11 mouse cellular contexts compared by ENCODE assay signal in genomic region chr5:139495019-139495669, GRCm38 (mm10). TPM values are rescaled to one million over a fixed set of nuclear protein-coding genes. Genes with fewer than 3 reads are reported as not detected.
DNase-seq lines count a peak whose midpoint lies in the region; TF ChIP-seq lines count a peak whose summit lies in the region.
"Had no signal": no experiment of that assay in that cellular context is flagged by ENCODE, and none has a peak within 500 bp of the region (broad histone marks: within the 10 kb centered on the region; RNA-seq: fewer than 3 reads in every experiment).

No protein-coding gene starts in this region.

- no peak overlapping the region for H3K4me3 ChIP-seq in kidney, adult 2 months (ENCODE audit: insufficient read depth, low read depth, low read length)
- no peak overlapping the region for H3K4me3 ChIP-seq in MEL (ENCODE audit: control insufficient read depth in 1 of 2, insufficient read depth in 1 of 2, low read depth in 2 of 2, low read length in 2 of 2)
- H3K4me3 ChIP-seq: embryonic facial prominence, embryonic 13.5 days had no signal

- no peaks in the 10 kb centered on the region for H3K36me3 ChIP-seq in kidney, adult 2 months (ENCODE audit: control insufficient read depth, insufficient read depth, low read length)
- H3K36me3 ChIP-seq in MEL (ENCODE audit: control insufficient read depth in 1 of 2, insufficient read depth in 2 of 2, low read length in 2 of 2) = no peaks in the 10 kb centered on the region
- H3K36me3 ChIP-seq: embryonic facial prominence, embryonic 13.5 days had no signal

- TF ChIP-seq EP300 in MEL (IDR thresholded peaks at IDR 0.05; ENCODE audit: low read depth in 1 of 2, low read length in 2 of 2) = no peak

- H3K27me3 ChIP-seq in kidney, adult 2 months (replicated peaks; ENCODE audit: control insufficient read depth, insufficient read depth, low read length) = no peaks in the 10 kb centered on the region
- H3K27me3 ChIP-seq in MEL (ENCODE audit: control insufficient read depth in 1 of 2, insufficient read depth in 2 of 2, low read length in 2 of 2) = peaks cover 0 to 9% of the 10 kb centered on the region in 2 experiments; a peak in 3 of 4 replicates

- 10% methylated on average over 22 of the region's 22 CpGs for WGBS in kidney, adult 2 months

- intact Hi-C loops in left cerebral cortex, postnatal 36 days (cut with DNase I) = no loop called here

- TF ChIP-seq CTCF in kidney, adult 2 months (conservative IDR thresholded peaks at IDR 0.05; ENCODE audit: insufficient read depth, insufficient read length, low read depth, low read length) = no peak
- no peak for TF ChIP-seq CTCF in MEL (IDR thresholded peaks at IDR 0.05 in 2 of 3, conservative IDR thresholded peaks at IDR 0.05 in 1 of 3; ENCODE audit: control insufficient read depth in 1 of 3, insufficient read depth in 1 of 3, low read depth in 2 of 3, low read length in 3 of 3, poor library complexity in 1 of 3, severe bottlenecking in 1 of 3)

- H3K4me1 ChIP-seq in kidney, adult 2 months (ENCODE audit: control insufficient read depth, insufficient read depth, low read length) = no peaks in the 10 kb centered on the region
- H3K4me1 ChIP-seq in MEL (ENCODE audit: control insufficient read depth in 1 of 2, insufficient read depth in 2 of 2, low read length in 2 of 2) = no peaks in the 10 kb centered on the region

- peak; percentile 34 for DNase-seq in kidney, adult 2 months
- DNase-seq in kidney, adult 11 months = no peak
- peak; percentile 20 for DNase-seq in MEL (ENCODE audit: low read depth, low spot score)
- DNase-seq in gonadal fat pad, adult 2 months (ENCODE audit: low read depth) = peak; percentile 49
- peak; percentile 14 to 23 for DNase-seq in left cerebral cortex, postnatal 36 days (ENCODE audit: low spot score in 2 of 2)
- no peak for DNase-seq in urinary bladder, postnatal 10 days (ENCODE audit: low spot score)
- no peak for DNase-seq in lung, postnatal 14 days
- DNase-seq in urinary bladder, postnatal 14 days (ENCODE audit: low spot score) = no peak

- H3K27ac ChIP-seq in kidney, adult 2 months (ENCODE audit: insufficient read depth, low read depth, low read length) = no peak overlapping the region
- no peak overlapping the region for H3K27ac ChIP-seq in MEL (ENCODE audit: control insufficient read depth, low read depth, low read length)
- H3K27ac ChIP-seq: embryonic facial prominence, embryonic 13.5 days; macrophage had no signal

- no peak overlapping the region for H3K9ac ChIP-seq in MEL (ENCODE audit: control insufficient read depth, low read depth, low read length, poor library complexity, severe bottlenecking)
- H3K9ac ChIP-seq: embryonic facial prominence, embryonic 13.5 days had no signal

- TF ChIP-seq RAD21 in MEL (IDR thresholded peaks at IDR 0.05; ENCODE audit: low read depth, low read length) = no peak

- TF ChIP-seq POLR2A in kidney, adult 2 months (IDR thresholded peaks at IDR 0.05; ENCODE audit: low read depth, low read length) = no peak
- no peak for TF ChIP-seq POLR2A in MEL (IDR thresholded peaks at IDR 0.05; ENCODE audit: control insufficient read depth in 1 of 2, insufficient read depth in 1 of 2, low read depth in 1 of 2, low read length in 2 of 2, poor library complexity in 1 of 2)

- H3K9me3 ChIP-seq in MEL (replicated peaks; ENCODE audit: insufficient read depth, low read length) = no peaks in the 10 kb centered on the region
- H3K9me3 ChIP-seq: embryonic facial prominence, embryonic 13.5 days had no signal

- no peaks in the 10 kb centered on the region for H3K79me2 ChIP-seq in MEL (ENCODE audit: control insufficient read depth, insufficient read depth, low read length, poor library complexity)

TF ChIP-seq in MEL, 35 proteins besides CTCF, POLR2A, EP300 and RAD21:
- no peak for TF ChIP-seq TCF12 (IDR thresholded peaks at IDR 0.05; ENCODE audit: low read depth, low read length)
- TF ChIP-seq POLR2AphosphoS2 (IDR thresholded peaks at IDR 0.05; ENCODE audit: low read length) = no peak
- no peak for TF ChIP-seq ZMIZ1 (IDR thresholded peaks at IDR 0.05; ENCODE audit: low read depth, low read length)
- no peak for TF ChIP-seq GATA1 (IDR thresholded peaks at IDR 0.05; ENCODE audit: low read depth, low read length)
- TF ChIP-seq ZNF384 (IDR thresholded peaks at IDR 0.05; ENCODE audit: low read depth, low read length) = 0 out of 2 replicates have a peak, but pooled peaks have one; percentile 18

RNA-seq across cellular contexts. Expression of gene Zfand2a, which starts 10.8 kb away (rescaled TPM):
- polyA plus RNA-seq in kidney, adult 2 months (2012; rRNA removed) = 11.8 and 12.4 TPM in 2 replicates
- 12.4 and 13.8 TPM in 2 replicates for total RNA-seq in MEL (2012; rRNA removed)
- 10 to 100 TPM in 1 of 2 experiments, not detected in 1; 15.3 TPM for polyA plus RNA-seq in MEL (2012; ENCODE audit: insufficient read depth in 1 of 2, insufficient read length in 2 of 2, low read depth in 1 of 2, low replicate concordance in 2 of 2, missing spikeins in 1 of 2)
- polyA plus RNA-seq in gonadal fat pad, adult 2 months (2012; rRNA removed) = 22.3 and 26.0 TPM in 2 replicates
- total RNA-seq in left cerebral cortex, postnatal 36 days (2021) = 10 to 100 TPM; 63.6 to 67.6 TPM

RNA-seq across cellular contexts. Expression of gene 3110082I17Rik, which starts 34.8 kb away (rescaled TPM):
- 4.8 and 6.0 TPM in 2 replicates for polyA plus RNA-seq in kidney, adult 2 months (2012; rRNA removed)
- total RNA-seq in MEL (2012; rRNA removed) = 43.2 and 58.1 TPM in 2 replicates
- 10 to 100 TPM in 1 of 2 experiments, not detected in 1; 79.5 TPM for polyA plus RNA-seq in MEL (2012; ENCODE audit: insufficient read depth in 1 of 2, insufficient read length in 2 of 2, low read depth in 1 of 2, low replicate concordance in 2 of 2, missing spikeins in 1 of 2)
- polyA plus RNA-seq in gonadal fat pad, adult 2 months (2012; rRNA removed) = 13.1 and 13.3 TPM in 2 replicates
- total RNA-seq in left cerebral cortex, postnatal 36 days (2021) = 10 to 100 TPM; 15.3 to 17.0 TPM

RNA-seq across cellular contexts. Expression of gene Uncx, which starts 48.1 kb away (rescaled TPM):
- 1.1 and 1.5 TPM in 2 replicates for polyA plus RNA-seq in kidney, adult 2 months (2012; rRNA removed)
- total RNA-seq in MEL (2012; rRNA removed) = not detected in 2 replicates
- not detected for polyA plus RNA-seq in MEL (2012; ENCODE audit: insufficient read depth in 1 of 2, insufficient read length in 2 of 2, low read depth in 1 of 2, low replicate concordance in 2 of 2, missing spikeins in 1 of 2)
- polyA plus RNA-seq in gonadal fat pad, adult 2 months (2012; rRNA removed) = not detected in 2 replicates
- under 1 TPM in 1 of 2 experiments, not detected in 1; 0.20 TPM for total RNA-seq in left cerebral cortex, postnatal 36 days (2021)
- total RNA-seq: hematopoietic stem cell, adult 5-6 weeks had no signal
- polyA plus RNA-seq: macrophage had no signal

Comparison
In these comparisons a context has a peak if more than half of its experiments do, and no peak if none do; other contexts are left out.
1. DNase-seq: peak in kidney, adult 2 months (single experiment), MEL (single experiment), gonadal fat pad, adult 2 months (single experiment) and left cerebral cortex, postnatal 36 days (2 of 2); none in kidney, adult 11 months (single experiment), urinary bladder, postnatal 10 days (single experiment), lung, postnatal 14 days (single experiment) and urinary bladder, postnatal 14 days (single experiment).